Mouse (Mus musculus) embryonic facial prominence, embryonic 13.5 days (tissue): ENCODE results near the gene Rnasek. TPM values are rescaled to one million over a fixed set of nuclear protein-coding genes. Genes with fewer than 3 reads are reported as not detected.
A peak's percentile ranks its signal among the peaks of the same experiment; 100 is the strongest.

ENCODE experiments used
- ATAC-seq: fragments of 200-750 bp; cut with Nextera tagmentation; 2 replicates; pipeline ENCODE4 v1.8.0; 2017; ENCODE audit warnings: low read depth; ENCODE audit not compliant: insufficient number of reproducible peaks, insufficient read depth, low FRiP score, low TSS enrichment
- H3K27ac ChIP-seq: fragments of 300-500 bp; sonication (generic); 2 replicates; pipeline ENCODE4 v1.5.1; 2015; ENCODE audit warnings: moderate library complexity, mild to moderate bottlenecking, inconsistent platforms
- H3K27me3 ChIP-seq: fragments of 300-500 bp; sonication (generic); 2 replicates; pipeline ENCODE4 v1.6.1; 2015; ENCODE audit warnings: mild to moderate bottlenecking, inconsistent platforms
- H3K36me3 ChIP-seq: fragments of 300-500 bp; sonication (generic); 2 replicates; pipeline ENCODE4 v1.6.1; 2015; ENCODE audit warnings: mild to moderate bottlenecking, inconsistent platforms
- H3K4me1 ChIP-seq: fragments of 300-500 bp; sonication (generic); 2 replicates; pipeline ENCODE4 v1.6.1; 2015; ENCODE audit warnings: inconsistent platforms
- H3K4me2 ChIP-seq: fragments of 300-500 bp; sonication (generic); 2 replicates; pipeline ENCODE4 v1.6.1; 2015; ENCODE audit warnings: moderate library complexity, mild to moderate bottlenecking, inconsistent platforms
- H3K4me3 ChIP-seq: fragments of 300-500 bp; sonication (generic); 2 replicates; pipeline ENCODE4 v1.5.1; 2015; ENCODE audit warnings: mild to moderate bottlenecking, inconsistent platforms
- H3K9ac ChIP-seq: fragments of 300-500 bp; sonication (generic); 2 replicates; pipeline ENCODE4 v1.6.1; 2015; ENCODE audit warnings: mild to moderate bottlenecking, inconsistent platforms
- H3K9me3 ChIP-seq: fragments of 300-500 bp; sonication (generic); 2 replicates; pipeline ENCODE4 v1.6.1; 2016; ENCODE audit warnings: inconsistent platforms
- WGBS: fragments of 180-500 bp; shearing (Covaris S2); methylation state at CpG from one replicate; pipeline ENCODE4 v1.1.7; 2015; ENCODE audit warnings: mixed read lengths; 5-methylcytosine and 5-hydroxymethylcytosine counted together
- polyA plus RNA-seq: library from polyadenylated mRNA; unstranded; fragments of >200 nt; fragmentation: Nextera tagmentation; extraction: Ambion mirVana; gene quantifications from 2 replicates; pipeline ENCODE4 v1.2.1, GENCODE M21; 2015

Gene Rnasek
- polyA plus RNA-seq, 1 experiment from 2014 or later = 168 TPM

DNA sequence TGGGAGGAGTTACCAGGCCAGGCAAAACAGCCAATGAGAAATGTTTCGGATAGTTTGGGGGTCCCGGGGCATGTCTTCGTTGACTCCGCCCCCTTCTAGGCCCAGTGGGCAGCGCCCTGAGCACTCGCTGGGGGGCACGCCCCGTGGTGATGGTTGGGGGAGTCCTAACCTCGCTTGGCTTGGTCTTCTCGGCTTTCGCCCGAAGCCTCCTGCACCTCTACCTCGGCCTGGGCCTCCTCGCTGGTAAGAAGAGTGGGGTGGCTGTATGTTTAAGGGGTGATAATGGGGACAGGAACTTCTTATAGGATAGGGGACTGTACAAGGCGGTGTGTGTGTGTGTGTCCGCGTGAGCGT, 24.8 kb downstream of the Rnasek start:
- Histone ChIP-seq H3K4me2 (peak overlapping the region; percentile 76), H3K36me3 (peaks cover 10% of the 10 kb centered on the region), H3K27me3 (peaks cover 67% of the 10 kb centered on the region), H3K9me3 (no peaks in the 10 kb centered on the region), H3K27ac (no peak overlapping the region), H3K9ac (peak overlapping the region; percentile 70; the same call in 1 of the 2 replicates), H3K4me1 (peaks cover 34% of the 10 kb centered on the region), H3K4me3 (peak overlapping the region; percentile 42)
- no peak for ATAC-seq
- WGBS = 4% methylated on average over 18 of the region's 18 CpGs

DNA sequence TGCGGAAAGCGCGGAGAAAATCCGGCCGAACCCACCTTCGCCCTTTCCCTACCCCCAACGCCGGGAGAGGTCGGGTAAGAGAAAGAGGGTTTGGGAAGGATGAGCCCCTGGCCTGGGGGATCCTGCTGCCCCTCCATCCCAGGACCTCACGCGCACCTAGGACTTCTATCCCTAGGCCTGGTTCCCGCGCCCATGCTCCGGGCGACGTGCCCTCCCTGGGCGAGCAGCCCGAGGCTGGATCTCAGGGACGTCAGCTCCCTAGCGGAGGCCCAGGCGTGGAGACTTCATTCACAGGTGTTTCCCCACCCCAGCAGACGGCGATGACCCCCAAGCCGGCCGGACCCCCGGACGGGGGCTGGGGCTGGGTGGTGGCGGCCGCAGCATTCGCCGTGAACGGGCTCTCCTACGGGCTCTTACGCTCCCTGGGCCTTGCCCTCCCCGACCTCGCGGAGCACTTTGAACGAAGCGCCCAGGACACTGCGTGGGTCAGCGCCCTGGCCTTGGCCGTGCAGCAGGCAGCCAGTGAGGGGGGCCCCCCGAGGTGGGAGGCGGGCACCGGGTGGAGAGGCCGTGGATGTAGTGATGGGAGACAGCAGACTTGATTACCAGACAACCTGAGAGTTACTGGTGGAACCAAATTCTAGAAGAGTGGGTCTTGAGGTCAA, 25.3 kb downstream of the Rnasek start:
- no peak for ATAC-seq

DNA sequence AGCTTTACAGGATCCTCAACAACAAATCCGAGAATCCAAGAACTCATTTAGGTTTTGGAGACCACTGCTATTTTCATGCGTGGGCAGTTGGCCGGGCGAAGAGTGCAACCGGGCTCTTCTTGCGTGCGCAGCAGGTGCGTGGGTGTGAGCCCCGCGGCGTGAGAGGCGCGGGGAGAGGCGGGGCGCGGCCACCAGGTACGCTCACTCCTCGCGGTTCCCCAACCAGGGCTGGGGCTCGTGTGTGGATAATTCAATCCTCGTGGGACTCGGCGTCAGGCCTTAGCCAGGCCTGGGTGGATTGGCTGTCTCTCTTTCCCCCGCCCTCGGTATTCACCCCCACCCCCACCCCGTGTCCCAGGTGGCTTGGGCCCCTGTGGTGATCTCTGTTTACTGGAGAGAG, 25.9 kb downstream of the Rnasek start:
- WGBS = 4% methylated on average over 26 of the region's 26 CpGs
- ATAC-seq = peak; percentile 45; the same call in 1 of the 2 replicates
- peak overlapping the region; percentile 70; the same call in 1 of the 2 replicates for H3K9ac ChIP-seq
- H3K4me3 ChIP-seq = peak overlapping the region; percentile 42
- H3K4me2 ChIP-seq = peak overlapping the region; percentile 76
- peaks cover 10% of the 10 kb centered on the region for H3K36me3 ChIP-seq
- no peaks in the 10 kb centered on the region for H3K9me3 ChIP-seq
- peaks cover 23% of the 10 kb centered on the region for H3K4me1 ChIP-seq
- peaks cover 65% of the 10 kb centered on the region for H3K27me3 ChIP-seq
- H3K27ac ChIP-seq = no peak overlapping the region

More for the DNA sequence above, 25.3 kb downstream of the Rnasek start:
- H3K27me3 ChIP-seq = peaks cover 67% of the 10 kb centered on the region
- H3K4me2 ChIP-seq = peak overlapping the region; percentile 76
- no peaks in the 10 kb centered on the region for H3K9me3 ChIP-seq
- H3K4me3 ChIP-seq = peak overlapping the region; percentile 42
- H3K36me3 ChIP-seq = peaks cover 10% of the 10 kb centered on the region
- H3K27ac ChIP-seq = no peak overlapping the region
- peak overlapping the region; percentile 70 for H3K9ac ChIP-seq
- peaks cover 29% of the 10 kb centered on the region for H3K4me1 ChIP-seq
- WGBS = under 1% methylated on average over 46 of the region's 46 CpGs

DNA sequence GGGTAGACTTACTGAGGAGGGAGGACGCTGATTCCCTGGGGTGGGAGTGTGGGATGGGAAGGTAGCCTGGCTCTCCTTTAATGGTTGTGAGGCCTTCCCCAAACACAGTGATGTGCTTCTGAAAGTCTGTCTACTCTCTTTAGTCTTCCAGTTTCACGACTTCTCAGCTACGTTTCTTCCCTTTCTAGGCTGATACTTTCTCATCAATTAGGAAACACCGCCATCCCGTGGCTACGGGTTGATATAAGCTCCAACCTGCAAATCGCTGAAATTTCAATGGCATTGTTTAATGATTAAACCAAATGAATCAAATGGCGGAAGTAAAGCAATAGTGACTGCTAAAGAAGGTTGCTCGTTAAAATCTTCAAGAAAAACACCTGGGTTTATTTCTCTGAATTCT, 26.7 kb downstream of the Rnasek start:
- peaks cover 63% of the 10 kb centered on the region for H3K27me3 ChIP-seq
- no peaks in the 10 kb centered on the region for H3K9me3 ChIP-seq
- H3K4me2 ChIP-seq = no peak overlapping the region
- H3K9ac ChIP-seq = no peak overlapping the region
- H3K27ac ChIP-seq = no peak overlapping the region
- 15% methylated on average over 9 of the region's 9 CpGs for WGBS
- H3K4me1 ChIP-seq = peaks cover 20% of the 10 kb centered on the region
- no peak for ATAC-seq
- peaks cover 10% of the 10 kb centered on the region for H3K36me3 ChIP-seq
- no peak overlapping the region for H3K4me3 ChIP-seq

DNA sequence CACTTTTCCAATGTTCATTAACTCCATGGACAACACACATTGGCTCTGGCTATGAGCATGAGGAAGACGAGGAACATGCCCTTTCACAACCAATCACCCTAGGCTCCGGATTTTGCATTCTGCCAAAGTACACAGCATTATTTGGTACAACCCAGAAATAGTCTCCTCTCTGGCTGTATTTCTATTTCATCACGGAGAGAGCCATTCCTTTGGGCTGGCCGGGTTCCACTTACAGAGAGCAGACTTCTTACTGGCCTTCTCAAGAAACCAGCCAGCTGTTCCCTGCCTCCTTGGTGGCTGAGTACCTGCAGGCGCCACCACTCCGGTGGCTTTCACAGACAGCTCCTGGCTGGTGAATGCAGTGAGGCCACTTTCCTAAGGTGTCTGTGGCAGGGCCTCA, 27.2 kb downstream of the Rnasek start, which contains the start of gene Slc16a11:
Gene Slc16a11 (plus strand): TSS at position 330 of the 400 bp plus-strand sequence.
- peaks cover 20% of the 10 kb centered on the region for H3K4me1 ChIP-seq
- H3K4me2 ChIP-seq = peak within 1 kb of the TSS; percentile 76
- peaks cover 6% of the 10 kb centered on the region for H3K36me3 ChIP-seq
- H3K4me3 ChIP-seq = peak within 1 kb of the TSS; percentile 42; the same call in 1 of the 2 replicates
- 0 out of 2 replicates have a peak within 1 kb of the TSS, but pooled peaks have one; percentile 70 for H3K9ac ChIP-seq
- 61% methylated on average over 6 of the region's 6 CpGs for WGBS
- H3K9me3 ChIP-seq = no peaks in the 10 kb centered on the region
- no peak within 1 kb of the TSS for H3K27ac ChIP-seq
- ATAC-seq = no peak
- H3K27me3 ChIP-seq = peaks cover 60% of the 10 kb centered on the region

DNA sequence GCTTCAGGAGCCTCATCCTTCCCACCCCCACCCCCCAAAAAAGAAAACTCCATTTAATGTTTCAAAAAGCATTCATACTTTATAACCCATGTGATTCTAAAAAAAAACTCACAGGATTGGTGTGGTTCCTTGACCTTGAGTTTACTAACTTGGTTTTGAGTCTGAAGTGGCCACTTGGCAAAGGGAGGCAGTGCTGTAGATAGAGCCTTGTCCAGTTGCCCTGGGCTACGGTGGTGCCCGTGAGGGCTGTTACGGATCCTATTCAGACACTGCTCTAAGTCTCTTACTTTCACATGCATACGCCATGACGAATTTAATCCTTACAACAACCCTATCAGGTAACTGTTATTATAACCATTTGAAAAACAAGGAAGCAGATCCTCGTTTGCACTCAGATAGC, 27.7 kb downstream of the Rnasek start:
- Histone ChIP-seq H3K4me1 (peaks cover 20% of the 10 kb centered on the region), H3K9ac (no peak overlapping the region)

DNA sequence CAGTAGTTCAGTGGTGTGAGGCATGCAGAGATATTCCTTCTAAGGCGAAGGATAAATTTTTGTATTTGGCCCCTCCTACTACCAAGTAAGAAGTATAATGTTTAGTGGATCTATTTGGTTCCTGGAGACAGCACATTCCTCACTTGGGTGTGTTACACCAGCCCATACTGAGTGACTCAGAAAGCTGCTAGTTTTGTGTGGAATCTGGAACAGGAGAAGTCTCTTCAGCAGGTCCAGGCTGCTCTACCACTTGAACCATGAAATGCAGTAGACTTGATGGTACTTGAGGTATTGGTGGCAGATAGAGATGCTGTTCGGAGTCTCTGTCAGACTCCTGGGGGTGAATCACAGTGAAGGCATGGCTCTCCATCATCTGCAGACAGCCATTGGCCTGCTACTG, 29.0 kb downstream of the Rnasek start:
- Histone ChIP-seq H3K36me3 (no peaks in the 10 kb centered on the region), H3K9me3 (no peaks in the 10 kb centered on the region), H3K9ac (no peak overlapping the region), H3K4me3 (no peak overlapping the region), H3K4me1 (peaks cover 20% of the 10 kb centered on the region), H3K4me2 (no peak overlapping the region), H3K27me3 (peaks cover 43% of the 10 kb centered on the region), H3K27ac (no peak overlapping the region)
- no peak for ATAC-seq
- WGBS = 80% methylated on average over 2 of the region's 2 CpGs

More for the DNA sequence above, 27.7 kb downstream of the Rnasek start:
- no peak overlapping the region for H3K4me3 ChIP-seq
- no peaks in the 10 kb centered on the region for H3K9me3 ChIP-seq
- no peak for ATAC-seq
- WGBS = 59% methylated on average over 6 of the region's 6 CpGs
- H3K27ac ChIP-seq = no peak overlapping the region
- H3K27me3 ChIP-seq = peaks cover 56% of the 10 kb centered on the region
- peaks cover 1% of the 10 kb centered on the region; the same call in 1 of the 2 replicates for H3K36me3 ChIP-seq
- no peak overlapping the region for H3K4me2 ChIP-seq

DNA sequence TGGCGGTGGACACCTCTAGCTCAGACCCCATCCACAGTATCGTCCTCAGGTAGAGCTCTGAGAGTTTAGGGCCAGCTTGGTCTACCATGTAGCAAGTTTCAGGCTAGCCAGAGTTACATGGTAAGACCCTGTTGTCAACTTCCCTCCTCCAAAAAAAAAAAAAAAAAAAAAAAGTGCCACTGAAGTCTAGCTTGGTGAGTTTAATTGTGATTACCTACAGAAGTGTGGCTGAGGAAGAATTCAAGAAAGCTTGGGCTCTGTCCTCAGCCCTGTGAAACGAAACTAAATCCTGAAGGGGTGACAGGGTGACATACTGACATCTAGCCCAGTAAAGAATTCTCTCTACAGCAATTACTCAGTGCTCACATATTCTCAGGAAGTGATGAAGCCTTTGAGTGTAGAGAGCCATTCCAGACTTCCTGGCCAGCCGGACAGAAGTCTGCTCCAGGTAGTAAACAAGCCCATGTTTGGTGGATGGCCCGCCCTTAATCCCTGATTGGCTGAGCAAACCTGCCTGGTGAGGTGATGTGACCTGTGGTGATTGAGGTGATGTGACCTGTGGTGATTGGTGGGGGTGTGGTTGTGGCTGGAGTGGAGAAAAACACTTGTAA, 30.8 kb downstream of the Rnasek start:
- no peak overlapping the region for H3K27ac ChIP-seq
- peaks cover 25% of the 10 kb centered on the region for H3K27me3 ChIP-seq
- no peak overlapping the region for H3K4me2 ChIP-seq
- no peaks in the 10 kb centered on the region for H3K36me3 ChIP-seq
- H3K9ac ChIP-seq = no peak overlapping the region
- H3K4me1 ChIP-seq = peaks cover 3% of the 10 kb centered on the region
- no peak for ATAC-seq
- WGBS = 74% methylated on average over 5 of the region's 5 CpGs
- H3K9me3 ChIP-seq = no peaks in the 10 kb centered on the region
- no peak overlapping the region for H3K4me3 ChIP-seq

DNA sequence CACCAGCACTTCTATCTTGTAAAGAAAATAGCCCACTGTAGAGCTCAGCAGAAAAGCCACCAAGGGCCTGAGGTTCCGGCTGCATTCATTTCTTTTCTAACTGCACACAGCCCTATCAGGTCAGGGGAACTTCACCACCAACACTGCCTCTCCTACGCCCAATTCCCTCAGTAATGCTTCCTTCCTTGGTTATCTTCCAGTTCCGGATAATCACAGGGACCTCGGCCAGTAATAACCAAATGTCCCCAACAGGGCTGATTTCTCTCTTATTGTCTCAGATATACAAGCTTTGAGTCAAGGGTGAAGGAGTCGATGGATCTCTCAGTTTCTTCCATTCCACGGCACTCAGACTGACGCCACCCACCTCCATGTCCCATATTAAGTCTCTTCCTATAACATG, 32.4 kb downstream of the Rnasek start:
- 79% methylated on average over 7 of the region's 7 CpGs for WGBS

DNA sequence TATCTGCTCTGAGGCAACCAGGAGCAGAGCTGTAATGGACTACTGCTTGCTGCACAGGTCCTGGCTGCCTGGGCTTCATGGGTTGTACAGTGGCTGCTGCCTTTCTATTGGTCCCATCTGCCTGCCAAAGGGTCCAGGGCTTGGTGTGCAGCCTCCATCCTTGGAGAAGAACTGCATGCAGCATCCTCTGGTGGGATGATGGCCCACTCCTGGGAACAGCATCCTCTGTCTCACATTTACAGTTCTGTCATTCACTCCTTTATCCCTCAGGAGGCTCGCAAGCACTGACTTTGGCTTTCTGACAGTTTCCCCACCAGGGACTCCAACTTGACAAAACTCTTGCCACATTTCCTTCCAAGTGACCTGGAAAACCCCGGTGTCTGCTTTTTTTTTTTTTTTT, 32.8 kb downstream of the Rnasek start:
- H3K9ac ChIP-seq = no peak overlapping the region
- WGBS = 84% methylated on average over 2 of the region's 2 CpGs
- H3K4me2 ChIP-seq = no peak overlapping the region
- H3K27ac ChIP-seq = no peak overlapping the region
- no peaks in the 10 kb centered on the region for H3K36me3 ChIP-seq
- no peaks in the 10 kb centered on the region for H3K9me3 ChIP-seq
- H3K4me3 ChIP-seq = no peak overlapping the region
- ATAC-seq = no peak
- H3K27me3 ChIP-seq = peaks cover 5% of the 10 kb centered on the region
- H3K4me1 ChIP-seq = no peaks in the 10 kb centered on the region

More for the DNA sequence above, 32.4 kb downstream of the Rnasek start:
- Histone ChIP-seq H3K9me3 (no peaks in the 10 kb centered on the region), H3K4me3 (no peak overlapping the region), H3K4me2 (no peak overlapping the region), H3K27ac (no peak overlapping the region), H3K27me3 (peaks cover 9% of the 10 kb centered on the region), H3K9ac (no peak overlapping the region), H3K4me1 (no peaks in the 10 kb centered on the region), H3K36me3 (no peaks in the 10 kb centered on the region)
- ATAC-seq = no peak

DNA sequence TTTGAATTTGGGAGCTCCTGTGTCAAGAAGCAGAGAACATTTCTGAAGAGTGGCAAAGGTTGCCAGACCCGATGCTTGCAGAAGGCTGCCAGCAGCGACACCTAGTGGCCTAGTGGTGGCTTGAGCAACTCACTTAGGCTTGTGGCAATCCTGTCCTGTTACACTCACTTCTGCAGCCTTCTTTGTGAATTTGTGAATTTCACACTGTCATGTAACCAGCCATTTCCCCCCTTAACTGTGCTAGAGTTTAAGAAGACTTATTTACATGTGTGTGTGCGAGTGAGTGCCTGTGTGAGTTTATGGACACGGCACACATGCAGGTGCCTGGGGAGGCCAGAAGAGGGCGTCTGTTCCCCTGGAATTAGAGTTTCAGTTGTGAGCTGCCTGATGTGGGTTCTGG, 38.0 kb downstream of the Rnasek start:
- no peak overlapping the region for H3K27ac ChIP-seq
- H3K4me2 ChIP-seq = no peak overlapping the region
- no peaks in the 10 kb centered on the region for H3K36me3 ChIP-seq
- H3K4me3 ChIP-seq = no peak overlapping the region
- WGBS = 36% methylated on average over 5 of the region's 5 CpGs
- H3K27me3 ChIP-seq = no peaks in the 10 kb centered on the region
- ATAC-seq = no peak
- H3K9ac ChIP-seq = no peak overlapping the region
- H3K4me1 ChIP-seq = 0 out of 2 replicates have a peak, but pooled peaks cover 11% of the 10 kb centered on the region
- H3K9me3 ChIP-seq = no peaks in the 10 kb centered on the region

DNA sequence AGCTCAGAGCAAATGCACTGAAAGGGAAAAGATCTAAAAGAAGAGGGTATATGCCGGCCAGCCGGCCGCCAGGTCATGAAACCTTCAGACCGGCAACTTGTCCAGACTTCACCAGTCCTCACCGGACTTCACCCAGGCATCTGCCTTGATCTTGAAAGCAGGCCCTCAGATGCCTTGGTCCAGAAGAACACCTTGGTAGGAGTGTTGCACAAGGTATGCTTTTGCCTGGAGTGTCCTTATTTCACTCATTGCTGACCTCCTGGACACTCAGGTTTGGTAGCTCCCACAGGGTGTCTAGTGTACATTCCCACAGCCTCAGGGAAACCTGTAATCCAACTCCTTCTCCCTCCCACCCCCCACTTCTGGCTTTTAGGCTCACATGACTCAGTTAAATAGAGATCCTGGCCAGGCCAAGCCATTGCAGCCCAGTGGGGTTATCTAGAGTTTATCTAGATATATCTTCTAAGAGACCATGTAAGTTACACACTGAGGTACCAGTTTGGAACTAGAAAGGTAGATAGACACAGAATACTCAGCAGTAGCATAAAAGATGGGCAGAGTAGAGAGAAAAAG, 39.5 kb downstream of the Rnasek start:
- no peak overlapping the region for H3K9ac ChIP-seq

More for the DNA sequence above, 39.5 kb downstream of the Rnasek start:
- Histone ChIP-seq H3K36me3 (no peaks in the 10 kb centered on the region), H3K4me3 (no peak overlapping the region), H3K27me3 (no peaks in the 10 kb centered on the region), H3K9me3 (no peaks in the 10 kb centered on the region), H3K27ac (no peak overlapping the region), H3K4me2 (no peak overlapping the region), H3K4me1 (0 out of 2 replicates have a peak, but pooled peaks cover 11% of the 10 kb centered on the region)
- 80% methylated on average over 5 of the region's 5 CpGs for WGBS
- ATAC-seq = no peak
